Mouse (Mus musculus): ENCODE measurements around the gene Rassf5. TPM values are rescaled to one million over a fixed set of nuclear protein-coding genes. Genes with fewer than 3 reads are reported as not detected.

Rassf5 gene
- polyA plus RNA-seq, 1 experiment from 2014 or later = 1.4 TPM

DNA sequence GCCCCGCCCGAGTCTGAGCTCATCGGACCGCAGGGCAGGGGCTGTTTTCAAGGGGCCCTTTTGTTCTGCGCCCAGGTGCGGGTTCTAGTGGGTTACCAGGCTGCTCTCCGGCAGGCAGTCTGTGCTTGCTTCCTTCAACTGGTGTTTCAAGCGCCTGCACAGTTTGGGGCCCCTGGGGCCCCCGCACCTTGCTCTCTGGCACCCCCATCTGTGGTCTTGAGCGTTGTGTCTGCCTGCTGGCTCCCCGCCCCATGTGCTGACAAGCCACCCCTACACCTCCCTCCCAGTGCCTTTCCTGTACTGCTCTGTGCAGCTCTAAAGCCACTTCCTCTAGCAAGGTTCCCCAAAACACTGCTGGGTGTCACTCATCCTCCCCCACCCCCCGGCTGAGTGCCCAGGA lies 45.1 kb downstream of the Rassf5 start:
- Histone ChIP-seq H3K36me3 (no peaks in the 10 kb centered on the region), H3K4me1 (replicated peaks) (peaks cover 20% of the 10 kb centered on the region), H3K4me3 (no peak overlapping the region), H3K27ac (no peak overlapping the region), H3K9me3 (no peaks in the 10 kb centered on the region), H3K27me3 (ENCODE audit: insufficient read depth, poor library complexity, severe bottlenecking) (no peaks in the 10 kb centered on the region)
- DNase-seq (ENCODE audit: low spot score) = no peak
- WGBS = 59% methylated on average over 12 of the region's 12 CpGs

DNA sequence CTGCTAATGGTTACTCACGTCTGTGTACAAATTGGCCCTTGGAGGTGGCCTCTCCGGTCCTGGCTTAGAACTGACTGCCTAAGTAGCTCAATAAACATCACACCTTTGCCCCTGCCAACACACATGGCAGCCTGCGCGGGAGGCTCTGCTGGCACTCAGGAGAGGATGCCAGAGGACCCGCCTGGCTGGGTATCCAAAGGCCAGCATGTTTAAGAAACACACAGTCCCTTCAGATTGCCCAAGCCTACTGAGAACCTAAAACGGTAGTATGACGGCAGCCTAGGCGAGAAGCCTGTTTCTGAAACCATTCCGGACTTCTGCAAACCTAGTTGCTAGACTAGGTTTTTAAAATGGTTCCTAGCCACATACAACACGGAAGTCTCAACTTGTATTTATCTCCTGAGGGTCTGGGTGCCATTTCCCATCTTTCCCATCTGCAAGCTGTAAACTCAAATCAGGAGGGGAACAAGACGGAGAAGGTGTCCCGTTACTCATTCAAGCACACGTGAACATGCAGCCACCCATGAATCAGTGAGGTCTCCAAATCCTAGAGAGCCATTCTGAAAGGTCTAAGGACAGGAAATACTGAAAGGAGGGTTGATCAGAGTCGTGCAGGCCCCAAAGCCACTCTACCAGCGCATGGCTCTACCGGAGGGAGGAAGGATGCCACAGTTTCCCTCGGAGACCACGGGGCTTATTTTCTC lies 45.8 kb downstream of the Rassf5 start:
- Histone ChIP-seq H3K36me3 (no peaks in the 10 kb centered on the region), H3K27me3 (ENCODE audit: insufficient read depth, poor library complexity, severe bottlenecking) (no peaks in the 10 kb centered on the region)

DNA sequence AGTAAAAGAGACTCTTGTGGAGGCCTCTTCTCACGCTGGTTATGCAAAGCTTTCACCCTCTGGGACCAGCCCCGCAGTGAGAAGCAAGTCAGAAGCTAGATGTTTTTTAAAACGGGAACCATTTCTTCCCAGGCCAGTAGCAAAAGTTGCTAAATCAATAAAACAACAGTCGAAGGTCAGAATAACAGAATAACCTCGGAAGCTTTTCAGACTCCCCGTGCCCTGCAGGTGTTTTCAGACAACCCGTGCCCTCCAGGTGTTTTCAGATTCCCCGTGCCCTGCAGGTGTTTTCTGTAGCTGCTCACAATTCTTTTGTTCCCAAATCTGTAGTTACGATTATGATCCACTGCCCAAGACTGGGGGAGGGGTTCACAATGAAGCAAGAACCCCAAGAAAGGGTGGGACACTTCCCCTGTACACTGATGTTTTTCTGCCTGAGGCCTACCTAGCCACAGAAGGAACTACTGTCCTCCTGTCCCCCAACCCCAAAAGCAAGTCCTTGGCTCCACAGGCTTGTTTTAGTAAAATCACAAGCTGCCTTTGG lies 46.6 kb downstream of the Rassf5 start:
- H3K9me3 ChIP-seq = no peaks in the 10 kb centered on the region
- DNase-seq (ENCODE audit: low spot score) = no peak
- H3K27ac ChIP-seq = no peak overlapping the region
- no peaks in the 10 kb centered on the region for H3K36me3 ChIP-seq
- H3K27me3 ChIP-seq (ENCODE audit: insufficient read depth, poor library complexity, severe bottlenecking) = no peaks in the 10 kb centered on the region
- peaks cover 20% of the 10 kb centered on the region for H3K4me1 ChIP-seq (replicated peaks)
- no peak overlapping the region for H3K4me3 ChIP-seq
- 76% methylated on average over 9 of the region's 9 CpGs for WGBS

More for the DNA sequence above, 45.8 kb downstream of the Rassf5 start:
- Histone ChIP-seq H3K27ac (no peak overlapping the region), H3K4me1 (replicated peaks) (peaks cover 20% of the 10 kb centered on the region), H3K4me3 (no peak overlapping the region), H3K9me3 (no peaks in the 10 kb centered on the region)
- 84% methylated on average over 18 of the region's 18 CpGs for WGBS
- DNase-seq (ENCODE audit: low spot score) = no peak

DNA sequence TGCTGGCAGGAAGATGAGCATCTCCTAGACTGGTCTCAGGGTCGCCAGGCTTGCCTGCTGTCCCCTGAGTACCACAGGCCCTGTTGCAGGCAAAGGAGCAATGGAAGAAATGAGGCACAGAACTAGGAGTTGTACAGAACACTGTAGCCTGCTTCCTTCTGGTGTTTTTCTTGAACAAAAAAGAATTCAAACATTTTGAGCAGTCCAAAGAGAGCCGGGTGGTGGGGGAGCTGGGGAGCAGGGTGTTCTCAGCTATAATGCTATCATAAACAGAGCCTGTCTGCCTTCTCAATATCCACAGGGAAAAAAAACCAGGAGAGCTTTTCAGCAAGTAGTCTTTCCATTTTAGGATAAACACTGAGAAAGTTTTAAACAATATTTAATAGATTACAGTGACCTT lies 49.0 kb downstream of the Rassf5 start:
- 66% methylated on average over 2 of the region's 2 CpGs for WGBS
- no peaks in the 10 kb centered on the region for H3K36me3 ChIP-seq
- no peak overlapping the region for H3K4me3 ChIP-seq
- no peaks in the 10 kb centered on the region for H3K9me3 ChIP-seq
- H3K4me1 ChIP-seq (replicated peaks) = peaks cover 20% of the 10 kb centered on the region
- no peaks in the 10 kb centered on the region for H3K27me3 ChIP-seq (ENCODE audit: insufficient read depth, poor library complexity, severe bottlenecking)
- DNase-seq (ENCODE audit: low spot score) = no peak
- no peak overlapping the region for H3K27ac ChIP-seq

DNA sequence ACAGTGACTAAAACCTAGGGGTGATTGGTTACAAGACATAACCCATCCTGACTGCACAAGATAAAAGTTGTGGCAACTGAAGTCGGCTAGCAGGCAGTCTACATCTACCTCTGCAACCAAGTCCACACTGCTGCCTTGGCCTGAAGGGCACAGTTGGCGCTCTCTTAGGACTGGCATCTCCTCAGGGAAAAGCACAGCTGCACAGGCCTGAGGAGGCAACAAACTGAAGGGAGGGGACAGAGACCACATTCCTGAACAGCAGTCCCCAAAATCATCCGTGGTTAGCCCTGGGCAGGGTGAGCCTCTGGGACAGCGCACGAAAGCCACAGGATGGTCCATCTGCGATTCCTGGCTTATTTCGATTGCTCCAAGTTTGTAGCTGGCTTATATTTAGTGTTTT lies 49.4 kb downstream of the Rassf5 start:
- Histone ChIP-seq H3K9me3 (no peaks in the 10 kb centered on the region), H3K4me1 (replicated peaks) (peaks cover 20% of the 10 kb centered on the region), H3K27ac (no peak overlapping the region), H3K27me3 (ENCODE audit: insufficient read depth, poor library complexity, severe bottlenecking) (no peaks in the 10 kb centered on the region), H3K4me3 (no peak overlapping the region), H3K36me3 (no peaks in the 10 kb centered on the region)
- no peak for DNase-seq (ENCODE audit: low spot score)
- WGBS = 87% methylated on average over 7 of the region's 7 CpGs

DNA sequence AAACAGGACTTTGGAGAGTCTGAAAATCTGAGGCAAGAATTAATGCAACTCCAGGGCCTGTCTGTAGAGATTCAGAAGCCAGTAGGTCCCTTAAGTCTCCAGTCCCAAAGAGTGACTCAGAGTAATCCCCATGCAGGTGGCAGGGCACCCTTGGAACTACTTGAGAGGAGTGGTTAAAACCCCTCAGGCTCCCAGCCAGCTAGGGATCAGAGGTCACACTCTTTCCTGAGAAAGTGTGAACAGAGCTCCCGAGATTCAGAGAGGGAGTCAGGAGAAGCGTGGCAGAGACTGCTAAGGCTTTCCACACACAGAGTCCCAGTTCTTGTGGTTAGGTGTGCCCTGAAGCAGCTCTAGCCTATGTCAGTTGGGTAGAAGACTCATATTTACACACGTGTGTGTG lies 51.3 kb downstream of the Rassf5 start:
- Histone ChIP-seq H3K4me3 (no peak overlapping the region), H3K4me1 (replicated peaks) (peaks cover 13% of the 10 kb centered on the region), H3K27ac (no peak overlapping the region), H3K9me3 (no peaks in the 10 kb centered on the region), H3K27me3 (ENCODE audit: insufficient read depth, poor library complexity, severe bottlenecking) (no peaks in the 10 kb centered on the region), H3K36me3 (no peaks in the 10 kb centered on the region)
- 59% methylated on average over 3 of the region's 3 CpGs for WGBS
- DNase-seq (ENCODE audit: low spot score) = no peak

DNA sequence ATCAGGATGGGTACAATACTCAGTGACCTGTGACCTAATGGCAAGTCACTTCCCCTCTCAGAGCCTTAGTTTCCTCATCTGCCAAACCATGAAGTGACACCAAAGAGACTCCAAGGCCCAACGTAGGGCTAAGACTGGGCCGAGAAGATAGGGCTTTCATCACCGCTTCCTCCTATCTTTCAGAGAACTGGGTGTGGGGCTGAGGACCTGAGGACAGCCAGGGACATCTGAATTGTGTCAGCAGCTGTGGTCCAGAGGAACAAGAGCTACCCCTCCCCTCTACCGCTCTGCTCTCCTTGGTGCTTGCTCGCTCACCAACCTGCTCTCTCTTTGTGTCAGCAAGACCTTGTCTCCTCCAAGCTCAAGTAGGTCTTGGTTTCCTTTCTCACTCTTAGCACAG lies 56.4 kb downstream of the Rassf5 start:
- 90% methylated on average over 5 of the region's 5 CpGs for WGBS
- Histone ChIP-seq H3K4me3 (no peak overlapping the region), H3K27ac (no peak overlapping the region), H3K4me1 (replicated peaks) (no peaks in the 10 kb centered on the region), H3K27me3 (ENCODE audit: insufficient read depth, poor library complexity, severe bottlenecking) (no peaks in the 10 kb centered on the region), H3K9me3 (no peaks in the 10 kb centered on the region), H3K36me3 (no peaks in the 10 kb centered on the region)
- DNase-seq (ENCODE audit: low spot score) = no peak

DNA sequence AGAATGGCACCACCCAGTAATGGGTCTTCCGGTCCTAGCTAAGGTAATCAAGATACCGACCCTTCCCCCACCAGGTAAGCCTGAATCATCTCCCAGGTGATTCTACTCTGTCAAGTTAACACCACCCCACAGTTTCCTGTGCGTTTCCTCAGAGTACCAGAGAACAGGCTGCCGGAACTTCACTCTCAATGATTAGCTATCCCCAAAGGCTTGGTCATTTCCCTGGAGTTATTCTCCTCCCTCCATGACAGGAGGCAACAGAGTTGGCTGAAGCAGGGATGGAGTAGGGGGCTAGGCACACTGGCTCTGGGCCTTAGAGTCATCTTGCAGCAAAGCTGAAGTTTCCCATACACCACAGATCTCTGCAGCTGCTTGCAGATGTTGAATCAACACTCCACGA lies 57.2 kb downstream of the Rassf5 start:
- H3K27me3 ChIP-seq (ENCODE audit: insufficient read depth, poor library complexity, severe bottlenecking) = no peaks in the 10 kb centered on the region
- H3K4me3 ChIP-seq = no peak overlapping the region
- H3K4me1 ChIP-seq (replicated peaks) = no peaks in the 10 kb centered on the region
- H3K36me3 ChIP-seq = no peaks in the 10 kb centered on the region
- WGBS = 88% methylated on average over 5 of the region's 5 CpGs
- DNase-seq (ENCODE audit: low spot score) = no peak
- H3K9me3 ChIP-seq = no peaks in the 10 kb centered on the region
- H3K27ac ChIP-seq = no peak overlapping the region

DNA sequence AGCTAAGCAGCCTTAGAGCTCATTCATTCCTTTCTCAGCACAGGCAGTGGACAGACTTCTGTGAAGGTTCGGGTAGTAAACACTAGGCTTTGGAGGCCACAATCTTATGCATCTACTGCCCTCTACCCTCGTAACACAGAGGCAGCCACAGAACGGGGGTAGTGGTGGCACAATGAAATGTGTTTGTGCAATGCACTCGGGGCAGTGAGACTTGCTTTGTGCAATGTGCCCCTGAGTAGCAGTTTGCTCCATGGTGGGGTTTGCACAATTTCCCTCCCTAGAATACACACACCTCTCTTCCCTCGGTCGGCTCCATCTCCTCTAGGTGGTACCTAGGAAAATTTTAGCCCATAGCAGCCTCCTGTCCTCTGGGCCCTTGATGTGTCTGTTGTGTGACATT lies 58.1 kb downstream of the Rassf5 start:
- no peak overlapping the region for H3K4me3 ChIP-seq
- no peaks in the 10 kb centered on the region for H3K36me3 ChIP-seq
- no peaks in the 10 kb centered on the region for H3K9me3 ChIP-seq
- 83% methylated on average over 6 of the region's 6 CpGs for WGBS
- H3K27me3 ChIP-seq (ENCODE audit: insufficient read depth, poor library complexity, severe bottlenecking) = no peaks in the 10 kb centered on the region
- H3K4me1 ChIP-seq (replicated peaks) = no peaks in the 10 kb centered on the region
- no peak for DNase-seq (ENCODE audit: low spot score)
- no peak overlapping the region for H3K27ac ChIP-seq

DNA sequence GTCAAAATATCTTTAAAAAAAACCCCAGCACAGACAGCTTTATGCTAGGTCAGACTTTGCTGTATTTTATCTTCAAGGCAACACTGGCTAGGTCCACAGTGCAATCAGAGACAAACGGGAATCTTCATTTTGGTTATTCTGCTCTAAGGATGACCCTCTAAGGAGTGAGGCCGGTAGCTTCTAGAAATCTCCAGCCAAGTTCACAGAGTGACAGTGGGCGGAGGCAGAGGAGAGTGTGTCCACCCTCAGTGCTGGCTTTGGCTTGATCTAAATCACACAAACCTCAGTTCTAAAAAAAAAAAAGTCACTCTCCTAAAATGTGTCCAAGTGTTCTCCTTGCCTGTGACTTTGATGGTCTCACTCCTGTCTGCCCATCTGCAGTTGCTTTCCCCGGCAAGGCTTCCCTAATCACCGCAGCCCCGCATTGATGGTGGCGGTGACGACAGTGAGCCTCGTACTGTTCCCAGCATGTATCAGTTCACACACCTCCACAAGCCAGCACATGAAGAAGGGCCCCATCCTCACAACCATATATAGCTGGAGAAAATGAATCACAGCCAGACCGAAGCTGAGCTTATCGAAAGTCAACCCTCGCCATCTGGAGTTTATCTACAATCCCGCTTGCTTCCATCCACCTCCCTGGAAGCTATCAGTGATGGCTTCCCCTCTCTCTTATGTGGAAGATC lies 59.1 kb downstream of the Rassf5 start:
- no peak for DNase-seq (ENCODE audit: low spot score)

DNA sequence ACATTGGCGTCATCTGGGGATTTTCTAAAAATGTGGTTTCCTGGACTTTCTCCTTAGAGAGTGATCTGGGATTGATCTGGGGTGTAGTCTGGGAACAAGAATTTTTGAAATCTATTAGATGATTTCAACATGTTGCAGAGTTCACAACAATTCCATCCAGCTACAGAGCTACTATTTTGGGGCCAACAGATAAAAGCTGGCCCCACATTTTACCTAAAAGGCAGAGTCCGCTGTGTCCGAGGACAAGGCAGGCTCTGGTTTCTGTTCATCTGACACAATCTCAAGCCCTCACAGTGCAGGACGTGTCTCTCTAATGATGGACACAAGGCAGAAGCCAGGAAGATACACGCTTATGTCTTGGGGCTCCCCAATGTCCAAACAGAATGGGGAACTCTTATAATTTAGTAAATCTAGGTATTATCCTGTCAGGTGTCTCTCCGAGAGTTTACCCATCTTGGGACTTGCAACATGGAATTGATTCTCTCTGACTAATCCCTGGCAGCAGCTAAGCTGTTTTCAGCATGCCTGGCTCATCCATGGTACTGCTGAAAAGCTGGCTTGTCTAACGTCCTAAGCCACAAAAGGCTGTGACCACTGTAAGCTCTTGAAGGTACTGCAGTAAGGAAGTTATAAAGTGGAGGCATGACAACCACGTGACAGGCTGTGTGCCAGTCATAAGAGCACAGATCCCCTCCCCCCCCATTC lies 60.0 kb downstream of the Rassf5 start:
- peaks cover 6% of the 10 kb centered on the region; the same call in 1 of the 2 replicates for H3K36me3 ChIP-seq
- H3K27me3 ChIP-seq (ENCODE audit: insufficient read depth, poor library complexity, severe bottlenecking) = no peaks in the 10 kb centered on the region
- H3K4me3 ChIP-seq = no peak overlapping the region
- 85% methylated on average over 8 of the region's 8 CpGs for WGBS
- no peak for DNase-seq (ENCODE audit: low spot score)
- no peaks in the 10 kb centered on the region for H3K9me3 ChIP-seq
- H3K4me1 ChIP-seq (replicated peaks) = no peaks in the 10 kb centered on the region
- no peak overlapping the region for H3K27ac ChIP-seq

More for the DNA sequence above, 59.1 kb downstream of the Rassf5 start:
- no peaks in the 10 kb centered on the region for H3K4me1 ChIP-seq (replicated peaks)
- H3K27me3 ChIP-seq (ENCODE audit: insufficient read depth, poor library complexity, severe bottlenecking) = no peaks in the 10 kb centered on the region
- no peak overlapping the region for H3K27ac ChIP-seq
- WGBS = 89% methylated on average over 13 of the region's 13 CpGs
- H3K36me3 ChIP-seq = no peaks in the 10 kb centered on the region
- H3K9me3 ChIP-seq = no peaks in the 10 kb centered on the region
- no peak overlapping the region for H3K4me3 ChIP-seq

DNA sequence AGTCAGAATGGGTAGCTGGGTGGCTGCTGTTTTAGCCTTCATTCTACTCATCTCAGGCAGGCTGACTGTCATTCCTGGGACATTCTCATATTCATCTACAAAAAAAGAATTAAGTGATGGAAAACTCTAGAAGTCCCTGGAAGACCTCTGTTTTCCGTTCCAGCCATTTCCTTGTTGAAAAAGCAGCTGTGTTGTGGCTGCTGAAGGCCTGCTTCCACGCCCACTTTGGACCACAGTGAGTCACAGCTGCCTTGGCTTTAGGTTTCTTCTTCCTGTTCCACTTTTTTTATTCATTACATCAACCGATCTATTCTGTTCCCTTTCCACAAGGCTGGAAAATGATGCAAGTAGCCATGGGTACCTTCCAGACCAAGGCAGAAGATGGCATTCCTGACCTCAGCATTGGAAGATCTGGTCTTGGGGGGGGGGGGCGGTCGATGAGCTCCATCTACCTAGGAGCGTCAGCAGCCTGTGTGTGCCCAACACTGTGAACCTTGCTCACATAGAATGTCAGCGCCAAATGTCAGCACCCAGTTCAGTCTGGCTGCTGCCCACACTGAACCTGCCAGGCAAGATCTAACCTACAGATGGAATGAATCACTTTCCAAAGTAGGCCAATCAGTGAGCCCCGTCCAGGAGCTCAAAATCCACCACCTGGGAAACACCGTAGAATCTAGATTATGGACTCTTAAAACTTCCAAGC lies 60.7 kb downstream of the Rassf5 start:
- H3K9me3 ChIP-seq = no peaks in the 10 kb centered on the region
- H3K27me3 ChIP-seq (ENCODE audit: insufficient read depth, poor library complexity, severe bottlenecking) = no peaks in the 10 kb centered on the region
- 89% methylated on average over 9 of the region's 9 CpGs for WGBS
- H3K4me3 ChIP-seq = no peak overlapping the region
- H3K36me3 ChIP-seq = peaks cover 13% of the 10 kb centered on the region
- H3K27ac ChIP-seq = no peak overlapping the region
- no peaks in the 10 kb centered on the region for H3K4me1 ChIP-seq (replicated peaks)
- no peak for DNase-seq (ENCODE audit: low spot score)

Data from hindbrain, embryonic 10.5 days (tissue).